Mouse (Mus musculus) pancreas, adult 10 weeks (tissue): ENCODE measurements around the gene Krtap14. TPM values are rescaled to one million over a fixed set of nuclear protein-coding genes. Genes with fewer than 3 reads are reported as not detected.

Experiments used
- polyA plus RNA-seq: library from polyadenylated mRNA; stranded (reverse); fragments of 350-450 nt; fragmentation: Illumina TruSeq; extraction: RNeasy Lipid Tissue Mini Kit (QIAGEN cat#74804); gene quantifications from one replicate; pipeline ENCODE4 v1.2.3, GENCODE M21; 2015; ENCODE audit warnings: low read depth, low replicate concordance; ENCODE audit not compliant: insufficient read depth

The Krtap14 gene
- not detected for polyA plus RNA-seq

DNA sequence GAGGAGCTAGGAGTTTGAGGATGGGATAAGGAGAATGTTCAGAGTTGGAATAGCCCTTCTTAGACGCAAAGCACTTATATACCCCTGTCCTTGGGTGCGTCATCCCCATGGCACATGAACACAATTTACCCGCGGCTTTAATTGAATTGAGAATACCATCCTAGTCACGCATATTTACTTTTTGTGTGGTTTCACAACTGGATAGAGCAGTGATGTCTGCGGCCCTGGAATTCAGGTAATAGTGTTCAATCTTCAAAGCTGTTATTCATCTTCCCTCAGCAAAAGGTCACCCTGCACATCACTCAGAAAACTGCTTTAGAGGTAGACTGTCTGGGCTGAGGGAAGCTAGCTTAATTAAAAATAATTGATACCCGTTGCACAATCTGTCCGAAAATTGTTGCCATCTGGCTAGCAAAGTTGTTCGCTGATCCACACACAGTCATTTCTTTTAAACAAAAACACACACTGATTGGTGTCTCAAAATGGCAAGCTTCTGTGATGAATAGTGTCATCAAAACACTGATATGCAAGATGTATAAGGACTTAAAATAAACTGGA, at the start of gene Krtap14:
Gene Krtap14 (minus strand): TSS at position 51 of the 558 bp plus-strand sequence.

DNA sequence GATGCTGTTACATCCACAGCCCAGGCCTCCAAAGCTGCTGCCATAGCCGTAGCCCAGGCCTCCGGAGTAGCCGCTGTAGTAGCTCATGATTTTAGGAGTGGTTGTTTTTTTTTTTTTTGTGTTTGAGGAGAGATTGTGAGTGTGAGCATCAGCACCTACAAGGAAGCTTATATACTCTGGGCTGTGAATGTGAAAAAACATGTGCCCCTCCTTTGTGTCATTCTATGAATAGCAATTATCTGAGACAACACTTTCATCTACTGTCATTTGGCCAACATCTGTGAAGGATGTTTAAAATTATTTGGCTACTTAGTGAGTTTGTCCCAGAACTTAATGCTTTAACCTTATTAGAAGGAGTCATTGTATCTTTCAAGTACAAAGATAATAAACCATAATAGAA, 48.2 kb upstream of the Krtap14 start, which contains the start of gene Krtap19-2:
Gene Krtap19-2 (minus strand): TSS at position 101 of the 400 bp plus-strand sequence.

DNA sequence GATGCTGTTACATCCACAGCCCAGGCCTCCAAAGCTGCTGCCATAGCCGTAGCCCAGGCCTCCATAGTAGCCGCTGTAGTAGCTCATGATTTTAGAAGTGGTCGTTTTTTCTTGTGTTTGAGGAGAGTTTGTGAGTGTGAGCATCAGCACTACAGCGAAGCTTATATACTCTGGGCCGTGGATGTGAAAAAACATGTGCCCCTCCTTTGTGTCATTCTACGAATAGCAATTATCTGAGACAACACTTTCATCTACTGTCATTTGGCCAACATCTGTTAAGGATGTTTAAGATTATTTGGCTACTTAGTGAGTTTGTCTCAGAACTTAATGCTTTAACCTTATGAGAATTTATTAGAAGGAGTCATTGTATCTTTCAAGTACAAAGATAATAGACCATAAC, 43.4 kb upstream of the Krtap14 start, which contains the start of gene Krtap19-1:
Gene Krtap19-1 (minus strand): TSS at position 101 of the 400 bp plus-strand sequence.

DNA sequence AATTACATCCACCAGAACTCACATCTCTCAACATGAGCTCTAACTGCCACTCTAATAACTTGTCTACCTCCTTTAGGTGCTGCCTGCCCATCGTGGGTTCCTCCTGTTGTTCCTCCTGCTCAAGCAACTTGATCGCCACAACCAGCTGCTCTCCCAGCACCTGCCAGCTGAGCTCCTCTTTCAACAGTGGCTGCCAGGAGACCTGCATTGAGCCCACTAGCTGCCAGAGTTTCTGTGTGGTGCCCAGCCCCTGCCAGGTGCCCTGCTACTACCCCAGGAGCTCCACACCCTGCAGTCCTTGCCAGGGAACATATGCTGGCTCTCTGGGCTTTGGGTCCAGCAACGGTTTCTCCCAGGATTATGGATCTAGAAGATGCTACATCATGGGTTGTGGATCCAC, 5.9 kb downstream of the Krtap14 start, which contains the start of gene Krtap15:
Gene Krtap15 (plus strand): TSS at position 150 of the 400 bp plus-strand sequence.

DNA sequence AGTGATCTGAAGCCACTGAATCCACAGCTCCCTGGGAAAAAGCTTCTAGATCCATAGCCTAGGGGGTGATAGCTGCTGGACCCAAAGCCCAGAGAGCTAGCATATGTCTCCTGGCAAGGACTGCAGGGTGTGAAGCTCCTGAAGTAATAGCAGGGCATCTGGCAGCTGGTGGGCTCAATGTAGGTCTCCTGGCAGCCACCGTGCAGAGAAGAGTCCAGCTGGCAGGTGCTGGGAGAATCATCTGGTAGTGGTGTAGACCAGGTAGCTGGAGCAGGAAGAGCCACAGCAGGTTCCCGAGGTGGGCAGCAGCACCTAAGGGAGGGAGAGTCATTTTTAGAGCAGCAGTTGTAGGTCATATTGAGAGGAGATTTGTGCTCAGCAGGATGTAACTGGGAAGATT, 14.1 kb downstream of the Krtap14 start, which contains the start of gene Gm20741:
Gene Gm20741 (minus strand): TSS at position 394 of the 400 bp plus-strand sequence.

DNA sequence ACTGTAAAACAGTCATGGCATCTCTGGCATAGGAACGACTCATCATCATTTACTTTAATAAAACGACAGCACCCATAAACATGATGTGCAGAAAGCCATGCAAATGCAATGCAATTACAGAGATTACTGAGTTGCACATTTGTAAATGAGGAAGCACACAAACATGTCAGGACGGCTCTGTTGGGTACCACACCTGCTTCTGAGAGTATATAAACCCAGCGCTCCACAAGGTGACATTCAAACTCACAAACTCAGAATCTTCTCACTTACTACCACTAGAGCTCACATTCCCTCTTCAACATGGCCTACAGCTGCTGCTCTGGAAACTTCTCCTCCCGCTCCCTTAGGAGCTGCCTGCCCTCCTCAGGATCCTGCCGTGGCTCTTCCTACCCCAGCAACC, 48.3 kb downstream of the Krtap14 start, which contains the start of gene Gm5965:
Gene Gm5965 (plus strand): TSS at position 301 of the 400 bp plus-strand sequence.

DNA sequence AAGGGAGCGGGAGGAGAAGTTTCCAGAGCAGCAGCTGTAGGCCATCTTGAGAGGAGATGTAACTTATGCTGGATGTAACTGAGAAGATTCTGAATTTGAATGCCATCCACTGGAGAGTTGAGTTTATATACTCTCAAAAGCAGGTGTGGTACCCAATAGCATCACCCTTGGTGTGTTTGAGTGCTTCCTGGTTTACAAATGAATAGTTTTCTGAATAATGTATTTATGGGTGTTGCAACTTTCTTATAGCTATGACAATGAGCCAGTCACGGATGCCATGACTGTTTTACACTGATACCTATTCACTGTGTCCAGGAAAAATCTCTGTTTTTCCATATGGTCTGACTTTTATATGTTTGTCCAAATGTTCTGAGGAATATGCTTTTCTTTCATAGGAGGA, 51.8 kb downstream of the Krtap14 start, which contains the start of gene 2310057N15Rik:
Gene 2310057N15Rik (minus strand): TSS at position 101 of the 400 bp plus-strand sequence.

Other genes starting within 250 kb of the Krtap14 start
- gene Krtap24-1, start 213.9 kb downstream of the Krtap14 start, polyA plus RNA-seq = not detected
- gene 2310079G19Rik, start 198.5 kb downstream of the Krtap14 start, polyA plus RNA-seq = not detected
- not detected for gene Krtap26-1, start 178.3 kb downstream of the Krtap14 start, polyA plus RNA-seq
- gene Krtap27-1, start 154.5 kb downstream of the Krtap14 start, polyA plus RNA-seq = not detected
- gene 2310061N02Rik, start 118.2 kb downstream of the Krtap14 start, polyA plus RNA-seq = not detected
- not detected for gene Krtap13-1, start 97.3 kb downstream of the Krtap14 start, polyA plus RNA-seq
- not detected for gene Krtap13, start 74.5 kb downstream of the Krtap14 start, polyA plus RNA-seq
- not detected for gene 2310034C09Rik, start 67.3 kb downstream of the Krtap14 start, polyA plus RNA-seq
- gene 2310057N15Rik, start 51.9 kb downstream of the Krtap14 start, polyA plus RNA-seq = not detected
- not detected for gene Gm5965, start 48.2 kb downstream of the Krtap14 start, polyA plus RNA-seq
- gene Gm20741, start 13.9 kb downstream of the Krtap14 start, polyA plus RNA-seq = not detected
- not detected for gene Krtap15, start 5.9 kb downstream of the Krtap14 start, polyA plus RNA-seq
- gene Krtap19-1, start 43.3 kb upstream of the Krtap14 start, polyA plus RNA-seq = not detected
- gene Krtap19-2, start 48.1 kb upstream of the Krtap14 start, polyA plus RNA-seq = not detected
- not detected for gene Krtap19-3, start 51.9 kb upstream of the Krtap14 start, polyA plus RNA-seq
- gene Krtap19-4, start 58.9 kb upstream of the Krtap14 start, polyA plus RNA-seq = not detected
- not detected for gene Krtap19-5, start 70.3 kb upstream of the Krtap14 start, polyA plus RNA-seq
- gene Krtap19-9b, start 106.1 kb upstream of the Krtap14 start, polyA plus RNA-seq = not detected
- gene Krtap16-3, start 136.7 kb upstream of the Krtap14 start, polyA plus RNA-seq = not detected
- not detected for gene Krtap22-2, start 184.6 kb upstream of the Krtap14 start, polyA plus RNA-seq
- gene Gm10229, start 189.1 kb upstream of the Krtap14 start, polyA plus RNA-seq = not detected
- not detected for gene Krtap6-1, start 205.6 kb upstream of the Krtap14 start, polyA plus RNA-seq
- not detected for gene Gm10228, start 215.3 kb upstream of the Krtap14 start, polyA plus RNA-seq
- not detected for gene Krtap6-5, start 221.7 kb upstream of the Krtap14 start, polyA plus RNA-seq
- gene 1110025L11Rik, start 237.9 kb upstream of the Krtap14 start, polyA plus RNA-seq = not detected